Mouse (Mus musculus) ES-Bruce4 (cell line): ENCODE data around the gene Cd2bp2. TPM values are rescaled to one million over a fixed set of nuclear protein-coding genes. Genes with fewer than 3 reads are reported as not detected.

Experiments
- H3K27ac ChIP-seq: 2 replicates; pipeline ENCODE4 v1.5.1; 2012; ENCODE audit warnings: low read length, inconsistent platforms; ENCODE audit not compliant: insufficient read depth
- H3K27me3 ChIP-seq: 2 replicates; pipeline ENCODE4 v1.6.1; 2012; ENCODE audit warnings: mild to moderate bottlenecking, low read length, inconsistent platforms; ENCODE audit not compliant: control insufficient read depth, poor library complexity, insufficient read depth, severe bottlenecking
- H3K36me3 ChIP-seq: 2 replicates; pipeline ENCODE4 v1.6.1; 2012; ENCODE audit warnings: inconsistent platforms, mild to moderate bottlenecking, low read length, moderate library complexity; ENCODE audit not compliant: control insufficient read depth, poor library complexity, insufficient read depth, severe bottlenecking
- H3K4me1 ChIP-seq: one replicate; pipeline ENCODE4 v1.8.1; 2011; ENCODE audit warnings: low read length; ENCODE audit not compliant: control insufficient read depth, insufficient read depth
- H3K4me3 ChIP-seq: 2 replicates; pipeline ENCODE4 v1.5.1; 2011; ENCODE audit warnings: low read depth, mild to moderate bottlenecking, low read length
- H3K9ac ChIP-seq: 2 replicates; pipeline ENCODE4 v1.6.1; 2012; ENCODE audit warnings: low read depth, mild to moderate bottlenecking, inconsistent platforms; ENCODE audit not compliant: poor library complexity, severe bottlenecking
- H3K9me3 ChIP-seq: replicated peaks from 2 replicates; pipeline ENCODE4 v1.6.1; 2012; ENCODE audit warnings: mild to moderate bottlenecking, low read length, inconsistent platforms; ENCODE audit not compliant: control insufficient read depth, poor library complexity, insufficient read depth, severe bottlenecking
- CTCF ChIP-seq: IDR thresholded peaks from one replicate; pipeline ENCODE4 v1.8.1; 2011; ENCODE audit warnings: low read depth, low read length
- EP300 ChIP-seq: IDR thresholded peaks from 2 replicates; pipeline ENCODE4 v1.6.1; 2011; ENCODE audit warnings: low read depth, low read length; ENCODE audit not compliant: insufficient read depth
- POLR2A ChIP-seq: IDR thresholded peaks from one replicate; pipeline ENCODE4 v1.8.1; 2011; ENCODE audit warnings: low read length; ENCODE audit not compliant: insufficient read depth
- polyA plus RNA-seq: library from polyadenylated mRNA; stranded (reverse); fragments of >200 nt; gene quantifications from 2 replicates; pipeline ENCODE4 v1.2.4, GENCODE M21; 2011; ENCODE audit warnings: low read depth; ENCODE audit not compliant: missing spikeins, insufficient read depth, insufficient read length

Gene Cd2bp2
- polyA plus RNA-seq, 1 experiment: 120 TPM

- H3K27ac ChIP-seq: peak overlapping the region; percentile 63
- TF ChIP-seq CTCF: no peak
- no peak for TF ChIP-seq EP300
- no peak for TF ChIP-seq POLR2A
- H3K9me3 ChIP-seq: no peaks in the 10 kb centered on the region
- H3K9ac ChIP-seq: peak overlapping the region; percentile 61
- peak overlapping the region; percentile 69 for H3K4me3 ChIP-seq
- peaks cover 4% of the 10 kb centered on the region; the same call in 1 of the 2 replicates for H3K36me3 ChIP-seq
- H3K27me3 ChIP-seq: no peaks in the 10 kb centered on the region
- H3K4me1 ChIP-seq: peaks cover 1% of the 10 kb centered on the region
Measured at GRCm38 (mm10) chr7:127214521-127214920, 18.7 kb upstream of the Cd2bp2 start.

DNA sequence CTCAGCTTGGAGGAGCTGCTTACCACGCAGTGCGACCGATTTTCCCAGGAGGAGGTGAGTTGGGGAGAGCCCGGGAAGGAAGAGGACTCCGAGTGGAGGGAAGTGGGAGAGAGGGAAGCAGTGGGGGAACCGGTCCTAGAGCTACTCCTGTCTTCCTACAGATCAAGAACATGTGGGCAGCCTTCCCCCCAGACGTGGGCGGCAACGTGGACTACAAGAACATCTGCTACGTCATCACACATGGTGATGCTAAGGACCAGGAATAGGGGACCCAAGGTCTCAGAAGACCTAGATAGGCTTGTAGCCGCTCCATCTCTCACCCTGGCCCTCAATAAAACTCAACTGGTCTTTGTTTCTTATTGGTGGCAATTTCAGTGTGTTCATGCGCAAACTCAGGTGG is 18.1 kb upstream of the Cd2bp2 start:
- Histone ChIP-seq H3K4me3 (peak overlapping the region; percentile 24), H3K9me3 (no peaks in the 10 kb centered on the region), H3K36me3 (peaks cover 4% of the 10 kb centered on the region; the same call in 1 of the 2 replicates), H3K27ac (peak overlapping the region; percentile 47), H3K27me3 (no peaks in the 10 kb centered on the region), H3K9ac (peak overlapping the region; percentile 61), H3K4me1 (peaks cover 1% of the 10 kb centered on the region)
- no peak for TF ChIP-seq POLR2A
- no peak for TF ChIP-seq CTCF
- no peak for TF ChIP-seq EP300

DNA sequence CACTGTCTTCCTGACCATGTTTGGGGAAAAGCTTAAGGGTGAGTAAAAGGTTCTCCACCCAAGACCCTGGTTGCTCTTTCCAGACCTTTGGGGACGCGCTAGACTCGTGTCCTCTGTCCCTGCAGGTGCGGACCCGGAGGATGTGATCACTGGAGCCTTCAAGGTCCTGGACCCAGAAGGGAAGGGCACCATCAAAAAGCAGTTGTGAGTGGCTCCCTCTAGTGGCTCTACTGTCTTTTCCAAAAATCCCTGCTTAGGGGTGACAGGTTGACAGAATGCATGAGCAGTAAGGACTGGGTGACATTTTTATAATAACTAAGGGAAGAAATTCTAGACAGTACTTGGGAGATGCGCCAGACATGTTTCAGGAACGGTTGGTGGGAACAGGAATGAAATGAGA is 17.6 kb upstream of the Cd2bp2 start:
- Histone ChIP-seq H3K36me3 (peaks cover 4% of the 10 kb centered on the region; the same call in 1 of the 2 replicates), H3K4me1 (peaks cover 1% of the 10 kb centered on the region), H3K4me3 (peak overlapping the region; percentile 61), H3K27me3 (no peaks in the 10 kb centered on the region), H3K27ac (peak overlapping the region; percentile 98), H3K9me3 (no peaks in the 10 kb centered on the region), H3K9ac (peak overlapping the region; percentile 61)
- TF ChIP-seq POLR2A (no peak), CTCF (peak; percentile 60), EP300 (no peak)

DNA sequence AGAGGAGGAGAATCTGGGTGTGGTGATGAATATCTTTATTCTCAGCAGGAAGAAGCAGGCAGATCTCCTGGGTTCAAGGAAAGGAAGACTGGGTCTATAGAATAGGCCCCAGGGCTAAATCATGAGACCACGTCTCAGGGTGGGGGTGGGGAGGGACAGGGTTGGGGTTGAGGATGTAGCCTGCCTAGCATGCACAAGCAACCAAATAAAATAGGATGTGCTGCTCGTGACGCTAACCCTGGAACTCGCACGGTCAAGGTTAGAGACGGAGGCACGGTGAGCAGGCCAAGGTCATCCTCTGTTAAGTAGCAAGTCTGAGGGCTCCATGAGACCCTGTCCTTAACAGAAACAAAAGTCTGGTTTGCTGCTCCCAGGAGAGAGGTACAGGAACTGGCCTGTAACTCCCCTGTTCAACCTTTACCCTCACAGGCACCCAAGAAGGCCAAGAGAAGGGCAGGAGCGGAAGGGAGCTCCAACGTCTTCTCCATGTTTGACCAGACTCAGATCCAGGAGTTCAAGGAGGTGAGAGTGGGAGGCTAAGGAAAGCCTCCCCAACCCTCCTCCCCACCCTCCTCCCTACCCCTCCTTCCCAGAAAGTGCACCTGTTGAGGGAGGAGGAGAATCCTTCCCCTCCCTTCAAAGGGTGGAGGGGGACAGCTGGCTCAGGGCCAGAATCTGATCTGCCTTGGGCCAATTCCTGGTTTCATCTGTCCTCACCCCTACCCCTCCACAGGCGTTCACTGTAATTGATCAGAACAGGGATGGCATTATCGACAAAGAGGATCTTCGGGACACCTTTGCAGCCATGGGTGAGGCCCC is 16.8 kb upstream of the Cd2bp2 start:
- peak overlapping the region; percentile 61 for H3K4me3 ChIP-seq
- H3K27me3 ChIP-seq: no peaks in the 10 kb centered on the region
- no peaks in the 10 kb centered on the region for H3K9me3 ChIP-seq
- H3K9ac ChIP-seq: peak overlapping the region; percentile 61
- peaks cover 1% of the 10 kb centered on the region for H3K4me1 ChIP-seq
- H3K27ac ChIP-seq: peak overlapping the region; percentile 98
- H3K36me3 ChIP-seq: peaks cover 4% of the 10 kb centered on the region; the same call in 1 of the 2 replicates
- TF ChIP-seq POLR2A (no peak), EP300 (peak; percentile 97)

DNA sequence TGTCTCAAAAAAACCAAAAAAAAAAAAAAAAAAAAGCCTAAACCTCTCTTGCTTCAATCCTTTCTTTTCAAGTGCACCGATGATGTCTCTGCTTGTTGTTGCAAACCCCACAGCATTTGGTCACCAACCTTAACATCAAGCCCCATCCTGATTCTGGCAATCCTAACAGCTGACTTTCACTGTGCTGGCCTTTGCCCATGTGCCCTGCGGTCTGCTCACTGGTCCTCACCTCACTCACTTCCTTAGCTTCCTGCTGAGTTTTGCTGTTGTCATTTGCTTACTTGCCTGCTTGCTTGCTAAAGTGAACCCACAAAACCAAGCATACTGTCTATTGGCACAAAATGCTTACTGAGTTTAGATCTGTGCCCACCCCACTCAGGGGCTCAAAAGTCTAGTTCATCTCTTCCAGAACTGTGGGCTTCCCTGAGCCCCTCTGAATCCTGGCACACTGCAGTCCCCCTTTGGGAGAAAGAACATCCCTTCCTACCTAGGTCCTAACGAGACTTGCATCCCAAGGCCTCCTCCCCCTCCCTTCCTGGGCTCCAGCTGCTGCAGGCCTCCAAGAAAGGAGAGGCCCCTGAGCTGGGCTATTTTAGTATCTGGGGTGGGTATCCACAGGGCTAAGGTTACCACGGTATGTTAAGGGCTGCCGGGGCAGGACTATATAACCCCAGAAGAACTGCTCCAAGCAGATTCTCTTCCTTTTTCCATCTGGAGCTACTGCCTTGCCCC is 15.3 kb upstream of the Cd2bp2 start:
- Histone ChIP-seq H3K27me3 (no peaks in the 10 kb centered on the region), H3K36me3 (peaks cover 4% of the 10 kb centered on the region; the same call in 1 of the 2 replicates), H3K9ac (peak overlapping the region; percentile 34)

More for the DNA sequence above, 15.3 kb upstream of the Cd2bp2 start:
- H3K27ac ChIP-seq: peak overlapping the region; percentile 98
- TF ChIP-seq EP300: no peak
- TF ChIP-seq CTCF: no peak
- no peak for TF ChIP-seq POLR2A
- no peaks in the 10 kb centered on the region for H3K9me3 ChIP-seq
- no peak overlapping the region for H3K4me3 ChIP-seq
- peaks cover 1% of the 10 kb centered on the region for H3K4me1 ChIP-seq
